Mouse (Mus musculus) midbrain, postnatal 0 days (tissue): ENCODE data around the gene Stox1. TPM values are rescaled to one million over a fixed set of nuclear protein-coding genes. Genes with fewer than 3 reads are reported as not detected.
A peak's percentile ranks its signal among the peaks of the same experiment; 100 is the strongest.
"Not testable (repeated sequence)": the region's sequence is repeated elsewhere in the genome, so short reads cannot be mapped to it uniquely, and the experiment has no call there.

Experiments used
- ATAC-seq: fragments of 200-750 bp; cut with Nextera tagmentation; 2 replicates; pipeline ENCODE4 v1.8.0; 2017; ENCODE audit warnings: moderate number of reproducible peaks, mild to moderate bottlenecking, moderate TSS enrichment, moderate library complexity; ENCODE audit not compliant: low FRiP score
- DNase-seq: peaks from one replicate; pipeline ENCODE4 v3.0.0-alpha.2; 2015; ENCODE audit warnings: low spot score
- H3K27ac ChIP-seq: fragments of 300-500 bp; sonication (generic); 2 replicates; pipeline ENCODE4 v1.5.1; 2014; ENCODE audit warnings: low read depth, mild to moderate bottlenecking, low read length, mixed read lengths
- H3K27me3 ChIP-seq: fragments of 300-500 bp; sonication (generic); 2 replicates; pipeline ENCODE4 v1.6.1; 2014; ENCODE audit warnings: low read length, control low read depth, mixed read lengths; ENCODE audit not compliant: insufficient read depth
- H3K36me3 ChIP-seq: fragments of 300-500 bp; sonication (generic); 2 replicates; pipeline ENCODE4 v1.6.1; 2014; ENCODE audit warnings: low read length, control low read depth, mixed read lengths; ENCODE audit not compliant: insufficient read depth
- H3K4me1 ChIP-seq: fragments of 300-500 bp; sonication (generic); 2 replicates; pipeline ENCODE4 v1.6.1; 2014; ENCODE audit warnings: mild to moderate bottlenecking, control low read depth, antibody characterized with exemption, low read length, mixed read lengths; ENCODE audit not compliant: insufficient read depth
- H3K4me2 ChIP-seq: fragments of 300-500 bp; sonication (generic); 2 replicates; pipeline ENCODE4 v1.6.1; 2014; ENCODE audit warnings: low read depth, mild to moderate bottlenecking, low read length, mixed read lengths; ENCODE audit not compliant: poor library complexity, severe bottlenecking
- H3K4me3 ChIP-seq: fragments of 300-500 bp; sonication (generic); 2 replicates; pipeline ENCODE4 v1.5.1; 2014; ENCODE audit warnings: low read depth, mild to moderate bottlenecking, low read length, moderate library complexity
- H3K9ac ChIP-seq: fragments of 300-500 bp; sonication (generic); replicated peaks from 2 replicates; pipeline ENCODE4 v1.6.1; 2014; ENCODE audit warnings: mild to moderate bottlenecking, low read length, moderate library complexity, mixed read lengths; ENCODE audit not compliant: poor library complexity, severe bottlenecking
- H3K9me3 ChIP-seq: fragments of 300-500 bp; sonication (generic); 2 replicates; pipeline ENCODE4 v1.6.1; 2016; ENCODE audit warnings: low read length, control low read depth
- CTCF ChIP-seq: IDR thresholded peaks from 2 replicates; pipeline ENCODE4 v1.5.1; 2016; ENCODE audit warnings: antibody characterized with exemption, mild to moderate bottlenecking
- WGBS: fragments of 180-500 bp; shearing (Covaris S2); extraction: QIAGEN DNeasy Blood & Tissue Kit; methylation state at CpG from one replicate; pipeline ENCODE4 v1.1.7; 2014; 5-methylcytosine and 5-hydroxymethylcytosine counted together
- polyA plus RNA-seq: library from polyadenylated mRNA; unstranded; fragments of >200 nt; fragmentation: Nextera tagmentation; extraction: Ambion mirVana; gene quantifications from 2 replicates; pipeline ENCODE4 v1.2.1, GENCODE M21; 2015
- total RNA-seq: library from RNA; depleted of rRNA; stranded (reverse); fragments of >200 nt; gene quantifications from 2 replicates; pipeline ENCODE4 v1.2.3, GENCODE M21; 2014

Gene Stox1
- total and polyA plus RNA-seq, 2 experiments from 2014 or later: 6.3 to 6.7 TPM

DNA sequence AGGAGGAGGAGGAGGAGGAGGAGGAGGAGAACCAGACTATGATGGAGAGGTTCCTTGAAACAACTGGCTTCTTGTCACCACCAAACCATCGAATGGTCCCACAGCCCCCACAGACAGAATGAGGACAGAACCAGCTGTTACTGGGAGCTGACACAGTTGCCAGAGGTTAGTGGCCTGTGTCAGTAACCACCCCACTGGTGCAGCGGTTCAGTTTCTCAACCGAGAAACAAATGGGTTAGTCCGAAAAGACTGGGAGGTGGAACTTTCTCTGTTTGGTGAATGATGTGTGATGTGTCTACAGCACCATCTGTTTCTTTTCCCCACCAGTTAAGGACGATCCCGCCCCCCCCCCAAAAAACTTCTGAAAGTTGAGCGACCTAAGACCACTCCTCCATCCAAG is 992 bp downstream of the Stox1 start:
- Histone ChIP-seq H3K36me3 (no peaks in the 10 kb centered on the region), H3K4me3 (peak overlapping the region; percentile 74; the same call in 1 of the 2 replicates), H3K4me2 (peak overlapping the region; percentile 86), H3K4me1 (no peaks in the 10 kb centered on the region; the same call in 1 of the 2 replicates), H3K9ac (no peak overlapping the region), H3K27ac (no peak overlapping the region), H3K27me3 (no peaks in the 10 kb centered on the region), H3K9me3 (no peaks in the 10 kb centered on the region)
- no peak for ATAC-seq
- 37% methylated on average over 7 of the region's 7 CpGs for WGBS
- DNase-seq: no peak
- TF ChIP-seq CTCF: no peak

DNA sequence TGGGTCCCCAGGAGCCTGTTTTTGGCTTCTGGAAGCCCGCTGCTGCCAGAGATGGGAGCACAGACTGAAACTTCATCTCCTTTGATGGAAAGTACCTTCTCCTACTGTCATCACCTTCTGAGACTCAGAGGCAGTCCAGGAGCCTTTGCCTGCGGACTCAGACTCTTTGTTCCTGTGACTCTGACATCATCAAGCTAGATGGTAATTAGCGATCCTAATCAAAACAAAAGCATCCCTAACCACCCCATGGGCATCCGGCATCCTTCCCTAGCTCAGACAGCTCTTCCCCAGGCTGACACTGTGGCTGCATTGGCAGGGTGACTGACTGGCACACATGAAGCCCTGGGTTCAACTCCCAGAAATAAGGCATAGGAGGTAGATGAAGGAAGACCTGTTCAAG is 3.2 kb downstream of the Stox1 start:
- Histone ChIP-seq H3K9me3 (no peaks in the 10 kb centered on the region), H3K4me3 (no peak overlapping the region), H3K9ac (no peak overlapping the region), H3K4me1 (no peaks in the 10 kb centered on the region; the same call in 1 of the 2 replicates), H3K27ac (no peak overlapping the region), H3K4me2 (no peak overlapping the region), H3K36me3 (no peaks in the 10 kb centered on the region), H3K27me3 (no peaks in the 10 kb centered on the region)
- DNase-seq: no peak
- 44% methylated on average over 4 of the region's 4 CpGs for WGBS
- ATAC-seq: no peak
- no peak for TF ChIP-seq CTCF

DNA sequence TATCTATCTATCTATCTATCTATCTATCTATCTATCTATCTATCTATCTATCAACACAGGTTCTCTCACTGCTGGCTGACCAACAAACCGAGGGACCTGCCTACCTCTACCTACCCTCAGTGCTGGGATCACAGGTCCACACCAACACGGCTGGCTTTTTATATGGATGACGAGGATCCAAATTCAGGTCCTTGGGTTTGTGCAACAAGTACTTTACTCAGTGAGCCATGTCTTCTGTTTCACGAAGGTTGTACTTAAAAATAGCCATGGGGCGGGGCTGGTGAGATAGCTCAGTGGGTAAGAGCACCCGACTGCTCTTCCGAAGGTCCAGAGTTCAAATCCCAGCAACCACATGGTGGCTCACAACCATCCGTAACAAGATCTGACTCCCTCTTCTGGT is 5.4 kb downstream of the Stox1 start:
- H3K9ac ChIP-seq, H3K27ac ChIP-seq, ATAC-seq, H3K9me3 ChIP-seq, DNase-seq, H3K4me3 ChIP-seq, H3K27me3 ChIP-seq, H3K4me2 ChIP-seq, H3K4me1 ChIP-seq, H3K36me3 ChIP-seq: not testable (repeated sequence)
- WGBS: 92% methylated on average over 7 of the region's 8 CpGs

DNA sequence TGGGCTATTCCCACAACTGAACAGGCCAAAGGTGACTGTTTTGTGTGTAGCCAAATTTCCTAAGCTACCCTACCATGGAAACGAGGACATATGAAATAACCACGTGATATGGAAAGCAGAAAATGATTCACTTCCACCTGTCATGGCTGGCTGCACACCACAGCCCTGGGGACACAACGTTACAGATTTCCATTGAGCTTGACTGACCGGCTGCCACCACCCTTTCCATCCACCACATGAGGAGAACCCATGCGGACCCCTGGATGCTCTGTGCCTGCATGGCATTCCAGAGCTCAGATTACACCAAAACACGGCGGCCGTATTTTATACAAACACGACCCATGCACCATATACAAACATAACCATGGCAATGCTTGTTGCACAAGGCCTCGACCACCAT is 12.5 kb downstream of the Stox1 start:
- H3K4me1 ChIP-seq: no peaks in the 10 kb centered on the region
- no peak overlapping the region for H3K4me3 ChIP-seq
- no peak for TF ChIP-seq CTCF
- no peaks in the 10 kb centered on the region for H3K27me3 ChIP-seq
- H3K9ac ChIP-seq: no peak overlapping the region
- no peak overlapping the region for H3K4me2 ChIP-seq
- no peaks in the 10 kb centered on the region for H3K36me3 ChIP-seq
- DNase-seq (no peak), ATAC-seq (no peak)
- H3K27ac ChIP-seq: no peak overlapping the region
- 79% methylated on average over 10 of the region's 10 CpGs for WGBS
- H3K9me3 ChIP-seq: no peaks in the 10 kb centered on the region

DNA sequence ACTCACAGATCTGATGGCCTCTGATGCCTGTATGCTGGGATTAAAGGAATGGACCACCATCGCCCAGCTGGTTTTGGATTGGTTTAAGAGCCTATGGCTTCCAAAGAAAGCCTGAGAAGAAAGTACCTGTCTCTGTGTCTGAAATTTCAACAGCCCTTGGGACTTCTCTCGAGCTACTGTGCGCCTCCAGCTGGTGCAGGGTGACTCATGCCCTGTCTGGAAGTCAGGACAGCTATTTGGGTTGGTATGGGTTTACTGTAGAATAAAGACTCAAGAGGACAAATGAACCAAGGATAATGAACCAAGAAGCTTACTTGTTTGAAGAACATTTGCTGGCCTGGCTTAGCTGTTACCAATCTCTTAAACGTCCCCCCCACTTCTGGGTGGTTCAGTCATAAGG is 22.3 kb downstream of the Stox1 start:
- Histone ChIP-seq H3K4me1 (no peaks in the 10 kb centered on the region), H3K9ac (no peak overlapping the region), H3K4me2 (no peak overlapping the region), H3K4me3 (no peak overlapping the region), H3K9me3 (no peaks in the 10 kb centered on the region), H3K36me3 (no peaks in the 10 kb centered on the region), H3K27ac (no peak overlapping the region), H3K27me3 (no peaks in the 10 kb centered on the region)
- DNase-seq (no peak), ATAC-seq (no peak)
- 85% methylated on average over 4 of the region's 4 CpGs for WGBS
- TF ChIP-seq CTCF: no peak

DNA sequence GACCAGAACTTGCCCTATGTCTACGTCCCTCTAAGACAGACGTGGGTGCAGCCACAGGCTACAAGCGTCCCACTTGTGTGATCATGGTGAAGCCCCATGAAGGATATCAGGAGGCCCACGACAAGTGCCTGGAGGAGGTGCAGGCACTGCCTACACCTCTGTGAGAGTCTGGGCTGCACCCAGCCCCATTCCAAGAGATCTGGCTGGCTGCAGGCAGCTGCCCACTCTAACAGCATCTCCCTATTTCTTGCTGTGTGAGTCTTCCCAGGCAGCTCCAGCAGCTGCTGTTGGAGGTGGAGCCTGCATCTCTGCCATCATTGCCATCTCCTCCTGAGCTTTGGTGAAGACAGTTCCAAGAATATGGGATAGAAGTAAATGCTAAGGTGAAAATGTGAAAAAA is 23.5 kb downstream of the Stox1 start:
- DNase-seq (no peak), ATAC-seq (no peak)
- H3K4me1 ChIP-seq: no peaks in the 10 kb centered on the region
- no peak overlapping the region for H3K4me3 ChIP-seq
- H3K4me2 ChIP-seq: no peak overlapping the region
- 87% methylated on average over 4 of the region's 4 CpGs for WGBS
- H3K9ac ChIP-seq: no peak overlapping the region
- H3K27ac ChIP-seq: no peak overlapping the region
- no peaks in the 10 kb centered on the region for H3K36me3 ChIP-seq
- H3K9me3 ChIP-seq: no peaks in the 10 kb centered on the region
- no peak for TF ChIP-seq CTCF
- H3K27me3 ChIP-seq: no peaks in the 10 kb centered on the region
